8 mouse cellular contexts compared by ENCODE assay signal in genomic region chr16:33686056-33686455, GRCm38 (mm10). TPM values are rescaled to one million over a fixed set of nuclear protein-coding genes. Genes with fewer than 3 reads are reported as not detected.
A peak's percentile ranks its signal among the peaks of the same experiment; 100 is the strongest.
DNase-seq lines count a peak whose midpoint lies in the region; ATAC-seq and TF ChIP-seq lines count a peak whose summit lies in the region.

No protein-coding gene starts in this region.

- H3K27ac ChIP-seq in testis, adult 2 months (ENCODE audit: control insufficient read depth, insufficient read depth, low read depth, low read length) = peak overlapping the region; percentile 57
- H3K27ac ChIP-seq in liver, embryonic 14.5 days = no peak overlapping the region

- peak overlapping the region; percentile 85 for H3K4me2 ChIP-seq in liver, embryonic 14.5 days (ENCODE audit: low read depth)

- WGBS in liver, embryonic 14.5 days (ENCODE audit: insufficient replicate concordance) = 47% methylated on average over 1 of the region's 1 CpGs

- TF ChIP-seq CTCF in testis, adult 2 months (IDR thresholded peaks at IDR 0.05; ENCODE audit: control insufficient read depth, insufficient read depth, insufficient replicate concordance, low read depth, low read length) = no peak
- no peak for TF ChIP-seq CTCF in liver, embryonic 14.5 days (IDR thresholded peaks at IDR 0.05; ENCODE audit: low read depth)

- peaks cover 25% of the 10 kb centered on the region for H3K4me1 ChIP-seq in erythroblast, embryonic 14.5 days (ENCODE audit: control insufficient read depth)
- H3K4me1 ChIP-seq in testis, adult 2 months (ENCODE audit: control insufficient read depth, insufficient read depth, low read length) = peaks cover 9% of the 10 kb centered on the region
- H3K4me1 ChIP-seq in liver, embryonic 14.5 days (replicated peaks; ENCODE audit: control insufficient read depth in 2 of 2, insufficient read depth in 2 of 2, low read length in 1 of 2) = peaks cover 8 to 34% of the 10 kb centered on the region in 2 experiments

- H3K9me3 ChIP-seq in erythroblast, embryonic 14.5 days (ENCODE audit: control insufficient read depth, low read length) = no peaks in the 10 kb centered on the region
- no peaks in the 10 kb centered on the region for H3K9me3 ChIP-seq in liver, embryonic 14.5 days (ENCODE audit: control insufficient read depth, low read length)

- H3K9ac ChIP-seq in liver, embryonic 14.5 days (replicated peaks) = no peak overlapping the region

- TF ChIP-seq POLR2A in testis, adult 2 months (IDR thresholded peaks at IDR 0.05; ENCODE audit: control insufficient read depth, low read depth, low read length) = no peak

- no peaks in the 10 kb centered on the region for H3K36me3 ChIP-seq in erythroblast, embryonic 14.5 days (ENCODE audit: control insufficient read depth)
- no peaks in the 10 kb centered on the region for H3K36me3 ChIP-seq in testis, adult 2 months (ENCODE audit: control insufficient read depth, insufficient read depth, low read length)
- no peaks in the 10 kb centered on the region for H3K36me3 ChIP-seq in liver, embryonic 14.5 days (replicated peaks; ENCODE audit: control insufficient read depth, insufficient read depth, low read depth)

- H3K4me3 ChIP-seq in erythroblast, embryonic 14.5 days (replicated peaks) = peak overlapping the region; percentile 76
- H3K4me3 ChIP-seq in testis, adult 2 months (ENCODE audit: control insufficient read depth, low read depth, low read length) = peak overlapping the region; percentile 84
- H3K4me3 ChIP-seq in liver, embryonic 14.5 days (ENCODE audit: insufficient read depth in 1 of 2, low read depth in 2 of 2, low read length in 2 of 2) = peak overlapping the region in 1 of 2 experiments; percentile 58; a peak in 2 of 4 replicates

- H3K27me3 ChIP-seq in erythroblast, embryonic 14.5 days (ENCODE audit: control insufficient read depth) = no peaks in the 10 kb centered on the region
- H3K27me3 ChIP-seq in testis, adult 2 months (ENCODE audit: control insufficient read depth, insufficient read depth, low read length) = no peaks in the 10 kb centered on the region
- H3K27me3 ChIP-seq in liver, embryonic 14.5 days (ENCODE audit: control insufficient read depth, insufficient read depth, low read length) = no peaks in the 10 kb centered on the region

- no peak for ATAC-seq in erythroblast, adult 5-6 weeks (replicated peaks; ENCODE audit: low FRiP score, poor library complexity, severe bottlenecking)
- no peak for ATAC-seq in liver, embryonic 14.5 days (ENCODE audit: insufficient read depth)
- ATAC-seq in inflammation-experienced regulatory T-cells, adult 6 months = no peak

- DNase-seq in testis, postnatal 10 days (ENCODE audit: low spot score) = no peak
- no peak for DNase-seq in liver, embryonic 14.5 days (ENCODE audit: low read depth in 3 of 3, low spot score in 3 of 3)
- no peak for DNase-seq in ovary, adult 18-20 months (ENCODE audit: low spot score)
- no peak for DNase-seq in adrenal gland, postnatal 4 days (ENCODE audit: low spot score in 2 of 2)

- no peak for TF ChIP-seq EP300 in liver, embryonic 14.5 days (IDR thresholded peaks at IDR 0.05; ENCODE audit: low read depth)

RNA-seq across cellular contexts. Expression of gene Heg1, which starts 1.9 kb away (rescaled TPM):
- 0.04 TPM in 2 replicates for polyA plus RNA-seq in erythroblast, embryonic 14.5 days (2012)
- 3.7 and 7.5 TPM in 2 replicates for total RNA-seq in erythroblast, adult 5-6 weeks (2015; ENCODE audit: low replicate concordance)
- total RNA-seq in erythroblast, adult 5-6 weeks (2017; ENCODE audit: low replicate concordance) = 2.4 and 6.4 TPM in 2 replicates
- polyA plus RNA-seq in testis, adult 2 months (2012; rRNA removed) = 11.9 and 12.9 TPM in 2 replicates
- polyA plus RNA-seq in liver, embryonic 14.5 days (2012; rRNA removed) = 3.2 and 3.5 TPM in 2 replicates
- polyA plus RNA-seq in liver, embryonic 14.5 days (2014; fragmentation: Nextera tagmentation; extraction: Ambion mirVana) = 3.5 and 4.0 TPM in 2 replicates
- 10 to 100 TPM; 28.3 to 33.9 (median 29.1) TPM for polyA plus RNA-seq in inflammation-experienced regulatory T-cells, adult 6 months (2017; shearing (Covaris generic))
- 10 to 100 TPM; 81.5 to 84.5 TPM for total RNA-seq in adrenal gland, postnatal 4 days (2021)
